16 mouse cellular contexts compared by ENCODE assay signal in genomic region chr13:24483691-24484090, GRCm38 (mm10).
"Had no signal": no experiment of that assay in that cellular context is flagged by ENCODE, and none has a peak within 500 bp of the region (broad histone marks: within the 10 kb centered on the region; RNA-seq: fewer than 3 reads in every experiment).

No protein-coding gene starts in this region.

- H3K9ac ChIP-seq: neural tube, embryonic 12.5 days; neural tube, embryonic 13.5 days; neural tube, embryonic 15.5 days; stomach, embryonic 15.5 days had no signal

- H3K27me3 ChIP-seq: neural tube, embryonic 12.5 days; neural tube, embryonic 13.5 days; neural tube, embryonic 15.5 days; stomach, embryonic 15.5 days had no signal

- H3K4me3 ChIP-seq: neural tube, embryonic 12.5 days; neural tube, embryonic 13.5 days; neural tube, embryonic 15.5 days; stomach, embryonic 15.5 days had no signal

- H3K4me1 ChIP-seq: neural tube, embryonic 12.5 days; neural tube, embryonic 13.5 days; stomach, embryonic 15.5 days had no signal

- DNase-seq: right cerebral cortex, adult 18-20 months; right cerebral cortex, postnatal 14 days; right cerebral cortex, postnatal 25 days; right cerebral cortex, postnatal 4 days; spleen, adult 18-20 months; thymus, adult 18-20 months; thymus, adult 2 months; thymus, postnatal 14 days; thymus, postnatal 25 days; thymus, postnatal 36 days; thymus, postnatal 4 days had no signal

- H3K4me2 ChIP-seq: neural tube, embryonic 12.5 days; neural tube, embryonic 13.5 days; neural tube, embryonic 15.5 days; stomach, embryonic 15.5 days had no signal

- H3K36me3 ChIP-seq: neural tube, embryonic 12.5 days; neural tube, embryonic 13.5 days; neural tube, embryonic 15.5 days; stomach, embryonic 15.5 days had no signal

- H3K9me3 ChIP-seq: neural tube, embryonic 12.5 days; neural tube, embryonic 13.5 days; neural tube, embryonic 15.5 days; stomach, embryonic 15.5 days had no signal

- H3K27ac ChIP-seq: neural tube, embryonic 12.5 days; neural tube, embryonic 13.5 days; neural tube, embryonic 15.5 days; stomach, embryonic 15.5 days; stomach, postnatal 0 days had no signal
